In genomic region chr11:108770064-108770463, GRCm38 (mm10) we compare ENCODE assay signal across 31 mouse cellular contexts.
DNase-seq lines count a peak whose midpoint lies in the region; ATAC-seq and TF ChIP-seq lines count a peak whose summit lies in the region.
"Had no signal": no experiment of that assay in that cellular context is flagged by ENCODE, and none has a peak within 500 bp of the region (broad histone marks: within the 10 kb centered on the region; RNA-seq: fewer than 3 reads in every experiment).

No protein-coding gene starts in this region.

- H3K9me3 ChIP-seq in kidney, embryonic 15.5 days (replicated peaks), result no peaks in the 10 kb centered on the region
- no peaks in the 10 kb centered on the region for H3K9me3 ChIP-seq in midbrain, embryonic 11.5 days (ENCODE audit: control insufficient read depth, low read length)
- no peaks in the 10 kb centered on the region for H3K9me3 ChIP-seq in midbrain, embryonic 14.5 days (ENCODE audit: control insufficient read depth, low read length)
- H3K9me3 ChIP-seq in embryonic facial prominence, embryonic 12.5 days, result no peaks in the 10 kb centered on the region
- H3K9me3 ChIP-seq: forebrain, embryonic 12.5 days; hindbrain, embryonic 12.5 days; liver, embryonic 12.5 days; neural tube, embryonic 12.5 days had no signal

- no peak for TF ChIP-seq POLR2A in thymus, adult 2 months (IDR thresholded peaks at IDR 0.05; ENCODE audit: control insufficient read depth, extremely low read depth, insufficient read depth, low read length, poor library complexity)

- no peak for DNase-seq in kidney, adult 9 months
- DNase-seq in midbrain, embryonic 11.5 days (ENCODE audit: low spot score, missing footprints), result peak; percentile 23
- DNase-seq in midbrain, embryonic 14.5 days, result no peak
- DNase-seq in B cell, adult 2 months, result no peak
- no peak for DNase-seq in thymus, adult 2 months
- DNase-seq: adrenal gland, postnatal 25 days; cerebellum, adult 2 months; cerebellum, postnatal 14 days; gastrocnemius, postnatal 36 days; heart, adult 18-20 months; heart, postnatal 36 days; kidney, postnatal 10 days; layer of hippocampus, postnatal 36 days; left cerebral cortex, postnatal 4 days; liver, postnatal 0 days; right cerebral cortex, postnatal 14 days; spleen, adult 18-20 months; thymus, postnatal 25 days had no signal

- H3K4me1 ChIP-seq in kidney, embryonic 15.5 days, result peaks cover 5% of the 10 kb centered on the region
- no peaks in the 10 kb centered on the region; the same call in 1 of the 2 replicates for H3K4me1 ChIP-seq in midbrain, embryonic 11.5 days (ENCODE audit: control insufficient read depth, insufficient read depth, low read length)
- no peaks in the 10 kb centered on the region for H3K4me1 ChIP-seq in midbrain, embryonic 14.5 days (ENCODE audit: control insufficient read depth, insufficient read depth, low read length)
- H3K4me1 ChIP-seq in embryonic facial prominence, embryonic 12.5 days, result peaks cover 12% of the 10 kb centered on the region
- H3K4me1 ChIP-seq in thymus, adult 2 months (replicated peaks; ENCODE audit: control insufficient read depth, insufficient read depth, low read length), result no peaks in the 10 kb centered on the region
- H3K4me1 ChIP-seq: hindbrain, embryonic 12.5 days; liver, embryonic 12.5 days; neural tube, embryonic 12.5 days had no signal

- WGBS in kidney, embryonic 15.5 days, result 52% methylated on average over 3 of the region's 3 CpGs
- 55% methylated on average over 3 of the region's 3 CpGs for WGBS in midbrain, embryonic 11.5 days
- WGBS in midbrain, embryonic 14.5 days, result 63% methylated on average over 3 of the region's 3 CpGs
- WGBS in embryonic facial prominence, embryonic 12.5 days, result 30% methylated on average over 3 of the region's 3 CpGs
- 70% methylated on average over 3 of the region's 3 CpGs for WGBS in thymus, adult 2 months

- no peak overlapping the region for H3K9ac ChIP-seq in kidney, embryonic 15.5 days
- no peak overlapping the region for H3K9ac ChIP-seq in midbrain, embryonic 11.5 days (ENCODE audit: low read length)
- no peak overlapping the region for H3K9ac ChIP-seq in midbrain, embryonic 14.5 days (replicated peaks; ENCODE audit: low read length)
- H3K9ac ChIP-seq in embryonic facial prominence, embryonic 12.5 days, result no peak overlapping the region
- H3K9ac ChIP-seq: forebrain, embryonic 12.5 days; hindbrain, embryonic 12.5 days; liver, embryonic 12.5 days; liver, postnatal 0 days; neural tube, embryonic 12.5 days had no signal

- ATAC-seq in kidney, embryonic 15.5 days (replicated peaks; ENCODE audit: low FRiP score), result 0 out of 2 replicates have a peak, but pooled peaks have one; percentile 29
- ATAC-seq in midbrain, embryonic 11.5 days (ENCODE audit: low FRiP score), result no peak
- no peak for ATAC-seq in midbrain, embryonic 14.5 days (ENCODE audit: low FRiP score, low TSS enrichment)
- peak; percentile 35; the same call in 1 of the 2 replicates for ATAC-seq in embryonic facial prominence, embryonic 12.5 days (ENCODE audit: insufficient number of reproducible peaks, insufficient read depth, low FRiP score, low TSS enrichment)
- ATAC-seq: intestine, embryonic 16.5 days; liver, embryonic 12.5 days; liver, postnatal 0 days; midbrain, embryonic 16.5 days had no signal

- H3K27me3 ChIP-seq in kidney, embryonic 15.5 days, result no peaks in the 10 kb centered on the region
- H3K27me3 ChIP-seq in midbrain, embryonic 11.5 days (ENCODE audit: control insufficient read depth, insufficient read depth, low read length), result no peaks in the 10 kb centered on the region
- no peaks in the 10 kb centered on the region for H3K27me3 ChIP-seq in midbrain, embryonic 14.5 days (ENCODE audit: control insufficient read depth, insufficient read depth, low read length)
- H3K27me3 ChIP-seq in embryonic facial prominence, embryonic 12.5 days, result no peaks in the 10 kb centered on the region
- H3K27me3 ChIP-seq in thymus, adult 2 months (ENCODE audit: control insufficient read depth, insufficient read depth, low read length), result no peaks in the 10 kb centered on the region
- H3K27me3 ChIP-seq: CH12.LX; forebrain, embryonic 12.5 days; hindbrain, embryonic 12.5 days; liver, embryonic 12.5 days; neural tube, embryonic 12.5 days had no signal

- no peak overlapping the region for H3K27ac ChIP-seq in kidney, embryonic 15.5 days
- H3K27ac ChIP-seq in midbrain, embryonic 11.5 days (ENCODE audit: low read depth, low read length), result no peak overlapping the region
- no peak overlapping the region for H3K27ac ChIP-seq in midbrain, embryonic 14.5 days (replicated peaks; ENCODE audit: low read depth, low read length)
- H3K27ac ChIP-seq in embryonic facial prominence, embryonic 12.5 days, result no peak overlapping the region
- H3K27ac ChIP-seq in thymus, adult 2 months (ENCODE audit: control insufficient read depth, insufficient read depth, low read length), result no peak overlapping the region
- H3K27ac ChIP-seq: forebrain, embryonic 12.5 days; hindbrain, embryonic 12.5 days; liver, embryonic 12.5 days; macrophage; neural tube, embryonic 12.5 days had no signal

- H3K4me2 ChIP-seq in kidney, embryonic 15.5 days, result no peak overlapping the region
- H3K4me2 ChIP-seq in midbrain, embryonic 11.5 days, result no peak overlapping the region
- no peak overlapping the region for H3K4me2 ChIP-seq in midbrain, embryonic 14.5 days (ENCODE audit: low read length)
- no peak overlapping the region for H3K4me2 ChIP-seq in embryonic facial prominence, embryonic 12.5 days (replicated peaks)
- H3K4me2 ChIP-seq: forebrain, embryonic 12.5 days; heart, embryonic 11.5 days; hindbrain, embryonic 12.5 days; liver, embryonic 12.5 days; neural tube, embryonic 12.5 days had no signal

- no peaks in the 10 kb centered on the region for H3K36me3 ChIP-seq in kidney, embryonic 15.5 days
- H3K36me3 ChIP-seq in midbrain, embryonic 11.5 days (ENCODE audit: control insufficient read depth, insufficient read depth, low read length), result no peaks in the 10 kb centered on the region
- H3K36me3 ChIP-seq in midbrain, embryonic 14.5 days (ENCODE audit: control insufficient read depth, insufficient read depth, low read length), result no peaks in the 10 kb centered on the region
- no peaks in the 10 kb centered on the region for H3K36me3 ChIP-seq in embryonic facial prominence, embryonic 12.5 days
- no peaks in the 10 kb centered on the region for H3K36me3 ChIP-seq in thymus, adult 2 months (ENCODE audit: control insufficient read depth, insufficient read depth, low read length)
- H3K36me3 ChIP-seq: forebrain, embryonic 12.5 days; hindbrain, embryonic 12.5 days; liver, embryonic 12.5 days; neural tube, embryonic 12.5 days had no signal

- no peak for TF ChIP-seq CTCF in thymus, adult 2 months (IDR thresholded peaks at IDR 0.05; ENCODE audit: borderline replicate concordance, control insufficient read depth, extremely low read depth, insufficient read depth, low read length, poor library complexity)

- no peak overlapping the region for H3K4me3 ChIP-seq in kidney, embryonic 15.5 days (replicated peaks)
- H3K4me3 ChIP-seq in midbrain, embryonic 11.5 days (ENCODE audit: low read depth, low read length), result no peak overlapping the region
- no peak overlapping the region for H3K4me3 ChIP-seq in midbrain, embryonic 14.5 days (replicated peaks; ENCODE audit: low read depth, low read length)
- no peak overlapping the region for H3K4me3 ChIP-seq in embryonic facial prominence, embryonic 12.5 days
- no peak overlapping the region for H3K4me3 ChIP-seq in thymus, adult 2 months (ENCODE audit: control insufficient read depth, insufficient read depth, low read length)
- H3K4me3 ChIP-seq: erythroblast, embryonic 14.5 days; forebrain, embryonic 12.5 days; hindbrain, embryonic 12.5 days; liver, embryonic 12.5 days; myocyte; neural tube, embryonic 12.5 days had no signal

Comparison
In these comparisons a context has a peak if more than half of its experiments do, and no peak if none do; other contexts are left out.
1. ATAC-seq: peak in kidney, embryonic 15.5 days (single experiment) and embryonic facial prominence, embryonic 12.5 days (single experiment); none in midbrain, embryonic 11.5 days (single experiment) and midbrain, embryonic 14.5 days (single experiment).